Comparison of ENCODE assay signal across 20 mouse cellular contexts in genomic region chr2:29487652-29488051, GRCm38 (mm10).
DNase-seq lines count a peak whose midpoint lies in the region; ATAC-seq and TF ChIP-seq lines count a peak whose summit lies in the region.
"Had no signal": no experiment of that assay in that cellular context is flagged by ENCODE, and none has a peak within 500 bp of the region (broad histone marks: within the 10 kb centered on the region; RNA-seq: fewer than 3 reads in every experiment).

No protein-coding gene starts in this region.

- H3K9me3 ChIP-seq in kidney, embryonic 15.5 days (replicated peaks), result no peaks in the 10 kb centered on the region
- no peaks in the 10 kb centered on the region for H3K9me3 ChIP-seq in midbrain, embryonic 15.5 days
- H3K9me3 ChIP-seq: embryonic facial prominence, embryonic 15.5 days; heart, embryonic 15.5 days; neural tube, embryonic 15.5 days had no signal

- no peak overlapping the region for H3K4me2 ChIP-seq in kidney, embryonic 15.5 days
- H3K4me2 ChIP-seq in midbrain, embryonic 15.5 days, result no peak overlapping the region
- H3K4me2 ChIP-seq: embryonic facial prominence, embryonic 15.5 days; heart, embryonic 15.5 days; liver, embryonic 11.5 days; neural tube, embryonic 15.5 days had no signal

- no peaks in the 10 kb centered on the region for H3K36me3 ChIP-seq in kidney, adult 2 months (ENCODE audit: control insufficient read depth, insufficient read depth, low read length)
- H3K36me3 ChIP-seq in kidney, embryonic 15.5 days, result no peaks in the 10 kb centered on the region
- no peaks in the 10 kb centered on the region for H3K36me3 ChIP-seq in midbrain, embryonic 15.5 days (replicated peaks)
- H3K36me3 ChIP-seq: embryonic facial prominence, embryonic 15.5 days; heart, embryonic 15.5 days; neural tube, embryonic 15.5 days had no signal

- ATAC-seq in kidney, embryonic 15.5 days (replicated peaks; ENCODE audit: low FRiP score), result peak; percentile 60; the same call in 1 of the 2 replicates
- no peak for ATAC-seq in midbrain, embryonic 15.5 days (replicated peaks)
- ATAC-seq: inflammation-experienced regulatory T-cells, adult 6 months had no signal

- no peaks in the 10 kb centered on the region for H3K27me3 ChIP-seq in kidney, adult 2 months (replicated peaks; ENCODE audit: control insufficient read depth, insufficient read depth, low read length)
- no peaks in the 10 kb centered on the region for H3K27me3 ChIP-seq in kidney, embryonic 15.5 days
- no peaks in the 10 kb centered on the region for H3K27me3 ChIP-seq in midbrain, embryonic 15.5 days (replicated peaks)
- H3K27me3 ChIP-seq: embryonic facial prominence, embryonic 15.5 days; heart, embryonic 15.5 days; neural tube, embryonic 15.5 days had no signal

- no peak overlapping the region for H3K4me3 ChIP-seq in layer of hippocampus, adult 2 months
- no peak overlapping the region for H3K4me3 ChIP-seq in kidney, adult 2 months (ENCODE audit: insufficient read depth, low read depth, low read length)
- no peak overlapping the region for H3K4me3 ChIP-seq in kidney, embryonic 15.5 days (replicated peaks)
- no peak overlapping the region for H3K4me3 ChIP-seq in midbrain, embryonic 15.5 days
- H3K4me3 ChIP-seq: embryonic facial prominence, embryonic 15.5 days; heart, embryonic 15.5 days; neural tube, embryonic 15.5 days had no signal

- no peak for TF ChIP-seq POLR2A in kidney, adult 2 months (IDR thresholded peaks at IDR 0.05; ENCODE audit: low read depth, low read length)

- no peak for TF ChIP-seq CTCF in layer of hippocampus, adult 2 months (conservative IDR thresholded peaks at IDR 0.05)
- no peak for TF ChIP-seq CTCF in kidney, adult 2 months (conservative IDR thresholded peaks at IDR 0.05; ENCODE audit: insufficient read depth, insufficient read length, low read depth, low read length)

- WGBS in kidney, adult 2 months, result 44% methylated on average over 2 of the region's 2 CpGs
- WGBS in kidney, embryonic 15.5 days, result 31% methylated on average over 2 of the region's 2 CpGs
- WGBS in midbrain, embryonic 15.5 days, result 65% methylated on average over 2 of the region's 2 CpGs

- H3K4me1 ChIP-seq in kidney, adult 2 months (ENCODE audit: control insufficient read depth, insufficient read depth, low read length), result peaks cover 33% of the 10 kb centered on the region
- peaks cover 33% of the 10 kb centered on the region for H3K4me1 ChIP-seq in kidney, embryonic 15.5 days
- peaks cover 47% of the 10 kb centered on the region for H3K4me1 ChIP-seq in midbrain, embryonic 15.5 days
- H3K4me1 ChIP-seq: embryonic facial prominence, embryonic 15.5 days; heart, embryonic 15.5 days had no signal

- H3K27ac ChIP-seq in layer of hippocampus, adult 2 months, result peak overlapping the region; percentile 61; the same call in 1 of the 2 replicates
- H3K27ac ChIP-seq in kidney, adult 2 months (ENCODE audit: insufficient read depth, low read depth, low read length), result peak overlapping the region; percentile 83
- peak overlapping the region; percentile 45; the same call in 1 of the 2 replicates for H3K27ac ChIP-seq in kidney, embryonic 15.5 days
- peak overlapping the region; percentile 31; the same call in 1 of the 2 replicates for H3K27ac ChIP-seq in midbrain, embryonic 15.5 days
- H3K27ac ChIP-seq: embryonic facial prominence, embryonic 15.5 days; heart, embryonic 15.5 days; neural tube, embryonic 15.5 days had no signal

- no peak for DNase-seq in layer of hippocampus, adult 2 months (ENCODE audit: low spot score in 2 of 2)
- no peak for DNase-seq in layer of hippocampus, postnatal 10 days (ENCODE audit: low spot score in 2 of 2)
- DNase-seq in kidney, adult 2 months, result peak; percentile 87
- no peak for DNase-seq in urinary bladder, adult 18-20 months (ENCODE audit: low spot score in 2 of 2)
- DNase-seq in yolk sac, embryonic 10.5 days (ENCODE audit: low spot score), result no peak
- DNase-seq: adrenal gland, postnatal 36 days; cerebellum, adult 18-20 months; cerebellum, postnatal 25 days; gastrocnemius, postnatal 36 days; lung, adult 18-20 months; lung, postnatal 14 days; right cerebral cortex, postnatal 25 days; thymus, postnatal 36 days had no signal

- H3K9ac ChIP-seq in kidney, embryonic 15.5 days, result no peak overlapping the region
- no peak overlapping the region for H3K9ac ChIP-seq in midbrain, embryonic 15.5 days
- H3K9ac ChIP-seq: embryonic facial prominence, embryonic 15.5 days; heart, embryonic 15.5 days; neural tube, embryonic 15.5 days had no signal

Comparison
In these comparisons a context has a peak if more than half of its experiments do, and no peak if none do; other contexts are left out.
1. H3K27ac ChIP-seq: peak in every context shown above with its lines; median percentile 83 in kidney, adult 2 months; 61 in layer of hippocampus, adult 2 months; 45 in kidney, embryonic 15.5 days; 31 in midbrain, embryonic 15.5 days.